Mouse (Mus musculus) stomach, embryonic 15.5 days (tissue): Measurements from ENCODE around the gene Ctbp2. TPM values are rescaled to one million over a fixed set of nuclear protein-coding genes. Genes with fewer than 3 reads are reported as not detected.

ENCODE experiments used
- ATAC-seq: fragments of 200-750 bp; cut with Nextera tagmentation; 2 replicates; pipeline ENCODE4 v1.8.0; 2017; ENCODE audit warnings: low read depth, moderate number of reproducible peaks, moderate TSS enrichment; ENCODE audit not compliant: insufficient read depth, low FRiP score
- H3K27ac ChIP-seq: fragments of 300-500 bp; sonication (generic); 2 replicates; pipeline ENCODE4 v1.5.1; 2015; ENCODE audit warnings: mild to moderate bottlenecking, inconsistent platforms
- H3K27me3 ChIP-seq: fragments of 300-500 bp; sonication (generic); replicated peaks from 2 replicates; pipeline ENCODE4 v1.6.1; 2015; ENCODE audit warnings: inconsistent platforms
- H3K36me3 ChIP-seq: fragments of 300-500 bp; sonication (generic); 2 replicates; pipeline ENCODE4 v1.6.1; 2015; ENCODE audit warnings: inconsistent platforms
- H3K4me1 ChIP-seq: fragments of 300-500 bp; sonication (generic); 2 replicates; pipeline ENCODE4 v1.6.1; 2015; ENCODE audit warnings: inconsistent platforms
- H3K4me2 ChIP-seq: fragments of 300-500 bp; sonication (generic); 2 replicates; pipeline ENCODE4 v1.6.1; 2015; ENCODE audit warnings: mild to moderate bottlenecking, inconsistent platforms
- H3K4me3 ChIP-seq: fragments of 300-500 bp; sonication (generic); replicated peaks from 2 replicates; pipeline ENCODE4 v1.5.1; 2015; ENCODE audit warnings: inconsistent platforms
- H3K9ac ChIP-seq: fragments of 300-500 bp; sonication (generic); 2 replicates; pipeline ENCODE4 v1.6.1; 2015; ENCODE audit warnings: inconsistent platforms
- H3K9me3 ChIP-seq: fragments of 300-500 bp; sonication (generic); 2 replicates; pipeline ENCODE4 v1.6.1; 2016; ENCODE audit warnings: inconsistent platforms
- WGBS: fragments of 180-500 bp; shearing (Covaris S2); methylation state at CpG from one replicate; pipeline ENCODE4 v1.1.7; 2015; 5-methylcytosine and 5-hydroxymethylcytosine counted together
- polyA plus RNA-seq: library from polyadenylated mRNA; unstranded; fragments of >200 nt; fragmentation: Nextera tagmentation; extraction: Ambion mirVana; gene quantifications from 2 replicates; pipeline ENCODE4 v1.2.1, GENCODE M21; 2015

The Ctbp2 gene
- polyA plus RNA-seq, 1 experiment from 2014 or later, result 87.8 TPM

GRCm38 (mm10) chr7:132949968-132950367 is 174.2 kb downstream of the Ctbp2 start:
- Histone ChIP-seq H3K27ac (0 out of 2 replicates have a peak overlapping the region, but pooled peaks have one; percentile 5), H3K4me2 (no peak overlapping the region), H3K4me1 (0 out of 2 replicates have a peak, but pooled peaks cover 7% of the 10 kb centered on the region), H3K27me3 (no peaks in the 10 kb centered on the region), H3K4me3 (no peak overlapping the region), H3K9me3 (no peaks in the 10 kb centered on the region), H3K36me3 (no peaks in the 10 kb centered on the region), H3K9ac (no peak overlapping the region)
- WGBS, result 77% methylated on average over 4 of the region's 4 CpGs
- no peak for ATAC-seq

GRCm38 (mm10) chr7:132940569-132940968 is 183.6 kb downstream of the Ctbp2 start:
- H3K27me3 ChIP-seq, result no peaks in the 10 kb centered on the region
- H3K36me3 ChIP-seq, result no peaks in the 10 kb centered on the region
- WGBS, result 82% methylated on average over 2 of the region's 2 CpGs
- no peak for ATAC-seq
- no peak overlapping the region for H3K4me3 ChIP-seq
- no peaks in the 10 kb centered on the region for H3K9me3 ChIP-seq
- H3K27ac ChIP-seq, result no peak overlapping the region
- no peak overlapping the region for H3K4me2 ChIP-seq
- H3K4me1 ChIP-seq, result peaks cover 2% of the 10 kb centered on the region; the same call in 1 of the 2 replicates
- H3K9ac ChIP-seq, result no peak overlapping the region

GRCm38 (mm10) chr7:132939118-132939517 is 185.0 kb downstream of the Ctbp2 start:
- Histone ChIP-seq H3K27ac (no peak overlapping the region), H3K27me3 (no peaks in the 10 kb centered on the region), H3K4me2 (no peak overlapping the region), H3K4me1 (peaks cover 2% of the 10 kb centered on the region; the same call in 1 of the 2 replicates), H3K4me3 (no peak overlapping the region), H3K36me3 (no peaks in the 10 kb centered on the region), H3K9ac (no peak overlapping the region), H3K9me3 (no peaks in the 10 kb centered on the region)
- no peak for ATAC-seq
- 66% methylated on average over 2 of the region's 2 CpGs for WGBS

Other genes with a start within 250 kb of the Ctbp2 start
- 12.7 and 13.1 TPM in 2 replicates for gene Zranb1, start 193.2 kb downstream of the Ctbp2 start, polyA plus RNA-seq
- gene Fgfr2, start 1.0 kb downstream of the Ctbp2 start, polyA plus RNA-seq, result 96.7 and 104 TPM in 2 replicates